Mouse (Mus musculus): ENCODE measurements around the gene Crisp2.

DNA sequence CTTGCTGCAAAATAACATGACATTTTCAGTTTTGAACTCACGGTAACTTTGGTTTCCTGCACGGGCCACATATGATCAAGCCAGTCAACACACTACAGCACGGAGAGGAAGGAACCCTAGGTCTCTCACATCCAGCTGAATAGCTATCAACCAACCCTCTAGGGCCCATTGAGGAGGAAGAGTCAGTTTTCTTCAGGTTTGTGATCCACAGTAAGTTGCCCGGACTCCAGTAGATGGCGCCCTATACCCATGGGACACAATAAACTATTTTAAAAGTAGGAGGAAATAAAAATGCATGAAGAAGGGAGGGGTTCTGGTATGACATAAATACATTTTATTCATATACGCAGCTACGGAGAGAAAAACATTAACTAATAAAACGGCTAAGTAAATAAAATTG lies 17.7 kb upstream of the Crisp2 start:
- TF ChIP-seq CTCF (IDR thresholded peaks at IDR 0.05) (peak; percentile 74), EP300 (IDR thresholded peaks at IDR 0.05) (no peak)

Measured in lung, postnatal 0 days (tissue).